Mouse (Mus musculus) forelimb bud, embryonic 11.5 days (tissue): ENCODE measurements around the gene Cdipt.

ENCODE experiments used
- DNase-seq: peaks from one replicate; pipeline ENCODE4 v3.0.0-alpha.2; 2012; ENCODE audit warnings: low read depth, low spot score

The Cdipt gene

DNA sequence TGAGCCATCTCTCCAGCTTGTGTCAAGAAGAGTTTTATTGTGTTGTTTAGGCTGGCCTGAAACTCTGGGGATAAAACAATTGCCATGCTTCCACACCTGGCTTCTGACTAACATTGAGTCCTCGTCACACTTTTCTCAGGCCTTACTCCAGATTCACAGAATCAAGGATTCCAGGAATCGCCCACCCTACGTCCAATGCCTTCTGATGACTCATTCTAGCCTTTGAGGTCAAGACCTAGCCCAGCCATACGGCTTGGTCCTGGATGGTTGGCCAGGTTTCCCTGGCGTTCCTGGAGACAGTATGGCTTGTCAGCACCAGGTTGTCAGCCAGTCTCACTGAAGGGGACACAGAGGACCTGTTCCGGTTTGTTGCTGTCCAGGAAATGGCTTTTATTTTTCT lies 36.7 kb downstream of the Cdipt start:
- DNase-seq: no peak

DNA sequence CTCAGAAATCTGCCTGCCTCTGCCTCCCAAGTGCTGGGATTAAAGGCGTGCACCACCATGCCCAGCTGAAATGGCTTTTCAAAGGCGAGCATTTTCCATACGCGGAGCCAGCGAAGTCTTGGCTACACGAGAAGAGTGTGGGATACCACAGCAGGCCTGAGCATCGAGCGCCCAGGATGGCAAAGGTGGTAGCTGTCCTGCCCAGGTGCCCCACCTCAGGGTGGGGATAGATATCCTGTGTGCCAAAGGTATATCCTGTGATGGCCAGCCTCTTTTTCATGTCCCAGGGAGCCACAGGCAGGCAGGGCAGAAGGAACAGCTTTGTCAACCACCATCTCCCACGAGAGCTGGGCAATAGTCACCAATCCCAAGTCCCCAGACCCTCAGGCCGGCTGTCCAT lies 37.1 kb downstream of the Cdipt start:
- DNase-seq: no peak

DNA sequence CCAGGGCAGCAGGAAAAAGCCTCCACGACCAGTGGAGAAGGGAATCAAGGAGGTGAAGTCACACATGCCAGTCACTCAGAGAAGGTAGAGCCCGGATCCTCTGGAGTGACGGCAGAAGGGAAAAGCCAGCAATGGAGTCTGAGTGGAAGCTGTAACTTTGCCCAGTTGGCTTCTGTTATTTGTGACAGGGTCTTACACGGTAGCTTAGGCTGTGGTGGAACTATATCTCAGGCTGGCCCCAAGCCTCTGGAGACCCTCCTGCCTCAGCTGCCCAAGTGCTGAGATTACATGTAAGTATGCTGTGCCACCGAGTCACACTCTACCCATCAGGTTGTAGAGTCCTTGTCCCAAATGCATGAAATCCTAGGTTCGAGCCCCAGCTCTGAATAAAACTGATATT lies 37.7 kb downstream of the Cdipt start:
- no peak for DNase-seq

DNA sequence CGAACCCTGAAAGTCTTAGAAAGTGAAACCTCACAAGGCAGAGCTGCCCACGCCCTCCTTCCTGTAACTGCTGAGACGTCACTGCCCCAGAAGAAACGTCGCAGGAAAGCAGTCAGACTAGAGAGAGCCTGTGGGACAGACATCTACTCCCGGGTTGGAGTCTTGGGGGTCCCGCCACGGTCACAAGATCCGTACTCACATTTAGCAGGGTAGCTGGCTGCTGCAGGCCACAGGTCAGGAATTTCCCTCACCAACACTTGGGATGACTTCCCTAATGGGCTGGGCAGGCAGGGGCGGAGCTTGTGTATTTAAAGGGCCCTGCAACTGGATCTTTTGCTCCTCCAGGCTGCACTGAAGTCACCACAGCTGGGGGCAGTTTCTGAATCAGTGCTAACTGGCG lies 38.6 kb downstream of the Cdipt start, which contains the start of gene Mvp:
TSS of gene Mvp (minus strand) at position 302 of the 400 bp plus-strand sequence.
- DNase-seq: peak; percentile 30

DNA sequence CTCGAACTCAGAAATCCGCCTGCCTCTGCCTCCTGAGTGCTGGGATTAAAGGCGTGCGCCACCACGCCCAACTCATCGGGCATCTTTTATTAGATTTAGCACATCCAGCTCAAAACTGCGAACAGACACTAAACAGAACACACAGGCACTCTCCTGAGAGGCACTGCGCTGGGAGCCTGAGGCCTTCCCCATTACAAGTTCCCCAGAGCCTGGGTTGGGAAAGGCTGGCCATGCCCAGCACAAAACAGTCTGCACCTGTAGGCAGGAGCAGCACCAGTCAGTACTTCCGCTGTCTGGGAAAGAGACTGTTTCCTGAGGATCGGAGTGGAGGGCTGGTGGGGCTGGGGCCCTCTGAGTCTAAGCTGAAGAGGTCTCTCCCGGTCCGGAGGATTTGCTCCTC lies 39.3 kb downstream of the Cdipt start:
- no peak for DNase-seq

DNA sequence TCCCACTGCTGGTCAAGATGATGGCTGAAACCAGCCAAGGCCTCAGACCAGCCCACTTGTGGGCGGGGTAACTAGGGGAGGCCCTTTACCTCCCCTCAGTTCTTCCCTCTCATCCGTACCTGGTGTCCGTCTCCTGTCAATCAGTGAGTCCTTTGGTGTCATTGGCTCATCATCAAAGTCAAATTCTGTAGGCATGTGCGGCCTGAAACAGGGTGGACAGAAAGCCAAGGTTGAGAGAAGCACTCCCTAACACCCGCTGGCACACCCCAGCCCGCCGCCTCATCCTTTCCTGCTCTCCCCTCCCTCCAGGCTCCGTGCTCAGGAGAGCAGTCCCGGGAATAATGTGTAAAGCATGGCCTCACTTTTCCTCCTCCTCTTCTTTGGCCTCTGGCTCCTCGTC lies 40.4 kb downstream of the Cdipt start:
- DNase-seq: peak; percentile 19

DNA sequence TGATC lies 40.6 kb downstream of the Cdipt start, which contains the start of gene Pagr1b:
TSS of gene Pagr1b (minus strand) at position 4 of the 5 bp plus-strand sequence.
- DNase-seq: no peak

DNA sequence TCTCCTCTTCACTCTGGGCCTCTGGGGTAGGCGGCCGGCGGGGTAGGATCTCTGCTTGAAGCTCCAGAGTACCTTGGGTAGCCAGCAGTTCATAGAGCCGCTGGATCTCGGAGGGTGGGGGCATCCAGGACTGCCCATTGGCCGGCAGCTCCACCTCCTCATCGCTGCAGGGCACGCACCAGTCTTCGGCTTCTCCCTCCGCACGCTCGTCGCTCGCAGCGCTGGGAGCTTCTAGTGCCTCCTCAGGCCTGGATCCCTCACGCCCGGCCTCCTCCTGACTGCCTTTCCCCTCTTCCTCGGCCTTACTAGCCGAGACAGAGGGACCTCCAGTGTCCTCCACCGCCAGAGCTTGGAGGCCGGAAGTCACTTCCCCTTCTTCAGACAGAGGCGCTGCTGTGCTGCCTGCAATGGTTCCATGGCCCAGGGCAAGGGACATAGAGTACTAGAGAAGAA lies 40.8 kb downstream of the Cdipt start:
- DNase-seq: no peak

DNA sequence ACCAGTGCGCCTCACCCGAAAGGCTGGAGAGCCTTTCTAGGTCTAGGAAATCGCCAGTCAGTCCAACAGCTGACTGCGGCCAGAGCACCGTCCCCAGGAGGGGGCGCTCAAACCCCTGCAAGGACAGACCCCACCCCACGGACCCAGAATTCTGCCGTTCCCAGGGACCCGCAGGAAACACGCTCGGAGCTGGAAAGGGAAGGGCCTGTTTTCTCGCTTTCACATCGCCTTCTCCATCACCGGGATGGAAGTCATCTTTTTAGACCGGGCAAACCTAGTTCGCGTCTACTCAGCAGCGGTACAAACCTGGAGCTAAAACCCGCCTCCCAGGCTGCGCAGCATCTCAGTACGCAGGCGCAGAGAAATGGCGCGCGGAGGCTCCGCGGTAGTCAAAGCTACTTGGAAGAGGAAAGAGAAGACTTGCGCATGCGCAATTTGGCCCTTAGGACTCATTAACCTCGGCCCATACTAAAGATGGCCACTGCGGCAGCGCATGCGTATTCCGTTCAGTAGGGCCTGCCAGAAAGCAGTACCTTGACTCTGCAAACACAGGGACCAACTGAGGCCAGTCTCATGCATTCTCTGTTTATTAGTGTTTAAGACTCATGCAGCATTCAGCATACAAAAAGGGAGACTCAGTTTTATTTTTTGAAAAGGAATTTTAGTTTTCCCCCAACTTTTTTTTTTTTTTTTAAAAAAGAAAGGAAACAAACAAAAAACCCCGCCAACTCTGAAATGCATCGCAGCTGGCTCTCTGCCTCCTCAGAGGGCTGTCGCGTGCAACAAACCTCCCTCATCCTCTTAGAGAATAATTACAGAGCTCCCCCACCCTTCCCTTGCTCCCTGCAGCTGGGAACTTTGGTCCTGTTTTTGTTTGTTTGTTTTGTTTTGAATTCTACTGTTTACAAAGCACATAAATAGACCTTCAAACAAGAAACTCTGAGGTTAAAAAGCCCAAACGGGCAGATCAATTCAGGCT lies 41.5 kb downstream of the Cdipt start, which contains the start of gene Pagr1a:
TSS of gene Pagr1a (minus strand) at position 382 of the 979 bp plus-strand sequence.
- DNase-seq: peak; percentile 100

DNA sequence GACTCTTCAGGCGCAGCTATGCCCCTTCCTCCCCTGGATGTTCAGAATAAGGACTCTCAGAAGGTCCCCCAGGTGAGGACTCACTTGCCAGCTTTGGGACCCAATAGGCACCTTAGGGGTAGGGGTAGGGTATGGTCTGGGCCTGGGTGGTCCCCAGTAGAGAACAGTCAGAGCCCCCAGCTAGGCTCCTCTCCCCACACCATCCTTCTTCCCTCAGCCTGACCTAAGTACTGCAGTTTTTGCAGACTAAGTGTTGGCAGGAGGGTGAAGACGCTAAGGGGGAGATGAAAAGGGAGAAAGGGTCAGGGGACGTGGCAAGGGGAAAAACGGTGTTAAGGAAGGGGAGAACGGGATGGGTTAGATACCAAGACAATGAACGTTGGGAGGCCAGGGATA lies 42.2 kb downstream of the Cdipt start:
- DNase-seq: no peak

DNA sequence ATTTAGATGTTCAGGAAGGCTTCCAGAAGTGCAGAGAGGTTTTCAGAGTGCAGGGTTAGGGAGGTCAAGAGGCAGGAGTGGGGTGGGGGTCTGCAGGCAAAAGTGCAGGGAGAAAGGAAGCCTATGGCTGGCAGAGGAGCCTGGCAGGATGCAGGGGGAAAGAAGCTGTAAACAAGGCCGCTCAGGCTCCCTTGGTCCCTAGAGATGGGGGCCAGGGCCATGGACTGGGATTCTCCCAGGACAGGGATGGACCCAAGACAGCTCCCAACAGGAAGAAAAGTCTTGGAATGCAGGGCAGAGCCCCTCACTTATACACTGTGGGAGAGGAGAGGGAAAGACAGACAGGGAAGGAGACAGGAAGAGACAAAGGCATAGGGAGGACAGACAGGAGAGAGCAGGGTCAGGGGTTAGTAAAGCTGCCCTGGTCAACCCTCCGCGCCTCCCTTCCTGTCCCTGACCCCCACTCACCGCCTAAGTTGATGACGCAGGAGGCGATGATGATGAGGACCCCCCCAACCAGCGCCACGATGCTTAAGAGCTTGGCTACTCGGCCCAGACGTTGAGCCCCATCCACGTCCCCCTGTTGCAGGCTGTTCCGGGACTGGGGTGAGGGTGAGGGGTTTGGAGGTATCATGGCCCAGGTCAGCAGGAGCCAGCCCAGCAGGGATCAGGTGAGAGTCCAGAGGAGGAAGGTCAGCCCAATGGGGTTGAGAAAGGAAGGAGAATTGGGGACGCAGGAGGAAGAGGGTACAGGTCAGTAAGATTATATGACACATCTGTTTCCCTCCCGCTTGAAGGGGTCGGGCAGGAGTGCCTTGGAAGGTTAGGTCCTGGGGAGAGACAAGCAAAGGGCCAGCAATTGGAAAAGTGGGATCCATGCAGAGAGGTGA lies 42.9 kb downstream of the Cdipt start:
- DNase-seq: no peak

DNA sequence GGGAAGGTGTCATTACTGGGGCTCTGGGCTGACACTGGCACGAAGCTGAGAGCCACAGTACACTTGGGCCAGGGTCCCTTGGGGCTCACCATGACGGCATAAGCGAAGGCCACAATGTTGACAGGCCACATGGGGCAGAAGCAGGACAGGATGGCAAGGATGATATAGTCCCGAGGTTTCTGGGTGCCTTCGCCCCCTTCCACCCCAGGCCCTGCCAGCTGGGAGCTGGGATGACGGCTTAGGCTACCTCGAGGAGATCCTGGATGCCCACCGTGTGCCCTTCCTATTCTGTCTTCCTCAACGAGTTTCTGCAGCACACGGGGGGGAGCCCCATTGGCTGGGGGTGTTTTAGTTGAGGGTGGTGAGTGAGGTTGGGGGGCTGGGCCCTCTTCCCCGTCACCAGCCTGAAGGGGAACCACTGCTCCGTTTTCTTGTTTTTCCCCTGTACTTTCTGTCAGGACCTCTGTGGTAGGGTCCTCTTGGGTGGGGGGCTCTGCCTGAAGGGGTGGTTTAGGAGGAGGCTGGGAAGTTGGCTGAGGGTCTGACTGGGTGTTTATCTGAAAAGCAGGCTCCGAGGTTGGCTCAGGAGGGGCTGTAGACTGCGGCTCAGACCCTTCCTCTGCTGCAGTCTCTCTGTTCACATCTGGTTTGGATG lies 43.7 kb downstream of the Cdipt start:
- DNase-seq: no peak

DNA sequence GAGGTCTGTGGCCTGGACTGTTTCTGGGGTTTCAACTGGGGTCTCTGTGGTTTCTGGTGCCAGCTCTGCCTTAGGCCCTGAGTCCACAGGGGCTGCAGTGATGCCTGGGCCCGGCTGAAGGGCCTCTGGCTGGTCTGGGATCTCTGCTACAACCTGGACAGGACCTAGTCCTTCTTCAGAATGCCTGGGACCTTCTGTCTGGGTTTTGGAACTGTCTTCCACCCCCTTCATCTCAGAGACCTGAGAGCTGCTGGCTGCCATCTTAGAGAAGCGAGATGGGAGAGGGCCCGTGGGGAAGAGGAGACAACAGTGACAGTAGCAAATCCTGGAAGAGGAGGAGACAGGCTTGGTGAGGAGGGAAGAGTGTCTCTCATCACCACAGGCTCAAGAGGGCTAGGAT lies 44.3 kb downstream of the Cdipt start:
- no peak for DNase-seq

DNA sequence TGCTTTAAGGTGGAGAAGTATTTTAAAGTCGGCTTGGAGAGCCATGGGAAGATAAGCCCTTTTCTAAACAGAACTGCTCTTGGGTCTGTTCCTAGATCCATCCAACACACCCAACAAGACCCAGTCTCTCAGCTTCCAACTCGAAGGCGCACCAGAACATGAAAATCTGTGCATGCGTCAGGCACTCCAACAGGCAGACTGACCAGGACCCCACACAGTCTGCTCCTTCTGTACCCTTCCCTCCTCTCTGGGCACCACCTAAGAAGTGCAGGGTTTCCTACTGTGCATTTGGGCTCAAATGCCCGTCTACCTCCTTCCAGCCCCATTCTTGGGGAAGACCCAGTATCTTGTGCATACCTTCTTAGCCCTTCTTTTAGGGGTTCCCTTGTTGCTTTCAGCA lies 44.8 kb downstream of the Cdipt start:
- no peak for DNase-seq

DNA sequence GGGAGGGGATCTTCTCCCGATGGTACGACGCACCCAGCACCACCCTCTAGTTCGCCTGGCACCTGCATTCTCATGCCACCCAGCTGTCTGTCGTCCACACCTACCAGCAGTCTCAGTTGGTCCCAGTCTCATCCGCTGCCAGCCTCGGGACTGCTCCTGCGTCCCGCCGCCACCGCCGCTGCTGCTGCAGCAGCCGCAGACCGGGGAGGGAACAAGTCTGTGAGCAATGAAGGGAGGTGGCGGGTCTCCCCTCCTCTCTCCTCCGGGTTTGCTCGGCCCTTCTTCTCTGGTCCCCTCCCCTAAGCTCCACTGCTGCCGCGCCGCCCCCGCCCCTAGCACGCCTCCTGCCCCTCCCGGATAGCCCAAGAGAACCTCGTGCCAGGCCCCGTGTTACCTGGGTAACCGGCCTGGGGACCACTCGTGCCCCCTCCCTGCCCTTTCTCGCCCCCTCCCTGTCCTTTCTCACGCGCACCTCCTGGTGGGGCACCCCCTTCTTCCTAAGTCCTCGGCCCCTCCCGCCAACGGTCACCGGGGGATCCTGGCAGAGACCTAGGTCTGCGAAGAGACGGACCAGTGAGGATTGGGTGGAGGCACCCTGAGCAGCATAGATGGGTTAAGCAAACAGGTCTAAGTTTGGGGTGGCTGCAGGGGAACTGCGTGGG lies 45.3 kb downstream of the Cdipt start, which contains the start of the genes Gm42742 and Prrt2:
TSS of gene Gm42742 (minus strand) at position 197 of the 662 bp plus-strand sequence.
TSS of gene Prrt2 (minus strand) at position 311 of the 662 bp plus-strand sequence.
- DNase-seq: peak; percentile 47

DNA sequence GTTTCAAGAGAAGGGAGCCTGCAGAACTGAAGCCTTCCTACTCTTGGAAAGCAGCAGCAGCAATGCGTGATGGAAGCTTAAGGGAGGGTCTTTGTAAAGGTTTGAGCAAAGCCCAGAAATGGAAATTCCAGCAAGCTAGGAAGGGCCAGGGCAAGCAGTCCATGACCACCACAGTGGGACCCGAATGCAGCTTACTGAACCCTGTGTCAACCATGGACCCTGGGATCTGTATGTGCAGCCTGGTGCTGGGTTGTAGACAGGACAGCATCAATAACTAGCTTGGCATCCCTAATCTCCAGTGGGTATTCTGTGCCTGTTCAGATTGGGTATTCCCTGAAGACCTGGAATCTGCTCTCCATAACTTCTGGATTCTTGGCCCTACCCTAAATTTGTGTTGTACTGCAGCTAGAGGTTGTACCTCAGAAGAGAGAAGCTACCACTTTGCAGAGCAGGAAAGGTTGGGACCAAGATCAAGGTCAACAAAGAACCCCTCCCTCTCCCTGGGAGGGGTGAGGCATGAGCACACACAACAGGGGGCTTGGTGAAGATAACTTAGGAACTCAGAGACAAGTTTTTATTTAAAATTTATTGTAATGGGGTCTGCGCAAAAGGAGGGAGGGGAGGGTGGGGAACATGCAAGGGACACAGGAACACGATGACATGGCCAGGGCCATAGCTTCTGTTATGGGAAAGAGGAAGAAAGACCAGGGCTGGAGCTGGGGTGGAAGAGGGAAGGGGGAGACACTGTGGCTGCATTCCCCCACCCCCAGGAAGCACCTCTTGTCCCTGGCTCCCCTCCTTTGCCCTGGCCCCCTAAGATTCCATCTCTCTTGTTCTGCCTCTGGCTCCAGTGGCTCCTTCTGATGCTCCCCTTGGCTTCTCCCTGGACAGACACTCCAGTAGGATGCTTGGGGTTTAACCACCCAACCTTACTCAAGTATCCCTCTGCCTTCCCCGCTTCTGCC lies 46.1 kb downstream of the Cdipt start:
- peak; percentile 26 for DNase-seq

DNA sequence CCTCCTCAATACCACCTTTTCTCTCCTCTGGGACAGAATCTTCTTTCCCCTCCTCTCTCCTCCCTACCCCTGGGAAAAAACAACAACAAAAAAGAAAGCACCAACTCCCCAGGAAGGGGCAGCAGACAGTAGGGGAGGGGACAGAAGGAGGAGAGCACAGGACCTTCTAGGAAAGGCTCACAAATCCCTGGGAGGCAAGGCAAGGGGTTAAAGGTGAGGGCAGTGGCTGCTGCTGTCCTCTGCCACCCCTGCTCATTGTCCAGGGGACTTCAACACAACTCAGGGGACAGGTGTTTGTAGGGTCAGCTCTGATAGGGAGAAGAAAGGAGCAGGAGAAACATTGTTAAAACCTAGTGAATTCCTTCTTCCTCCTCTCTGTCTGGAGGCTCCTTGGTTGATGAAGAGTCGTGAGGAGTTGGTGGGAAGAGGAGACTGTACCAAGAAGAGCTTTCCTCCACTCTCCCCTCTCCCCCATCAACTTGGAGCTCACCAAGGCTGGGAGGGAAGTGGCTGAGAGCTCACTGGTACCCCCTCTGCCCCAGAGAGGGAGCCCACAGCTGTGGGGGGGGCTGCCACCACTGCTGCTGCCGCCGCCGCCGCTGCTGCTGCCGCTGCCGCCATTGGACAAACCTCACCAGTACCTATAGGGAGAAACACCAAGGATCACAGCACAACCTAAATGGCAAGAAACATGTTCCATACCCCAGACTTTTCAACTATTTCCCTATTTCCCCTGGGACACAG lies 47.0 kb downstream of the Cdipt start:
- DNase-seq: no peak

DNA sequence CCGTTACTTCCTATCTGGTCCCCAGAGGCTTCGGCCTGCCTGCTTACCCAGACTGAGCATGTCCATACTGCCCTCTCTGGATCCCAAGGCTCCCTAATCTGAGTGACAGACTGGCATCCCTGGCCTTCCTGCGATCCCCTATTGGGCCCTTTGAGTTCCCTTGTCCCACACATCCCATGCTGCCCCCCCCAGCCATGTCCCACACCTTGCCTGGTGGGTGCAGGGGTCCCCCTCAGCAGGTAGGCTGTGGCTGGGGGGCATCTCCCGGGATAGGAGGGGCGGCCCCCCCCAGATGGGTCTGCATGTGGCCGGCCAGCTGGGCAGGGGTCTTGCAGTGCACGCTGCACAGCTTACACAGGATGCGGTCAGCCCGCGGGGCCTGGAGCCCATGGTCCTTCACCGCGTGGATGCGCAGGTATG lies 47.6 kb downstream of the Cdipt start:
- DNase-seq: no peak

DNA sequence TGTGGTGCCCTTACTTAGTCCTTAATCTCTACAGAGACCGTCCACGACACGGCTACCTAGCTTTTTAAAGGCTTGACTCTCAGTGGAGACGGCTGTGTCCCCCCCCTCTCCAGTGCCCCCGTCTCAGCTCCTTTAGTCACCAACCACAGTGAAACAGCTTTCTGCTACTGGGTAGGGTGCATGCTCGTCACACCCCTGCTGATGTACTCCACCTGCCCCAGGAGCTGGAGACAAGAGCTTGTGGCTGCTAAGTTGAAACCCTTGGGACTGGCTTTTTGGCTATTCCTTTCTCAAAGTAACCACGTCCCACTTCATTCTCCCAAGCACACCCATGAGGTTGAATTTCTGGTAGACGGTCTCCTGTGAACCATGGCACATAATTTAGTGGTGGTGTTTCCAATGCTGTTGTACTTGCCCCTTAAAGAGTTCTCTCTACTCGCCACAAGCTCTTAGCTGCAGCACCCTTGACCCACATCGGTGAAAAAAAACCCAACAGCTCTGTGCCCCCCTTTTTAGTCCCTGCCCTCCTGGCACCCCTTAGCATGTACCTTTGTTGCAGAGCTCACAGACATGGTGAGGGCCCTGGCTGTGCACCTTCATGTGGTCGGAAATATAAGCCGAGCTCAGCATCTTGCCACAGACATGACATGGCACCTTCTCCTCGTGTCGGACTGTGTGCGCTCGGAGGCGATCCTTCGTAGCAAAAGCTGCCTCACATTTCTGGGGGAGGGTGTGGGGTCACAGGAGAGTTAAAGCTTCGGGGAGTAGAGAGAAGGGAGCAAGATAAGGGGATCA lies 48.4 kb downstream of the Cdipt start:
- DNase-seq: no peak
